Mouse (Mus musculus) embryonic stem cell, embryonic (primary cell): ENCODE results near the gene Tubgcp6.

Experiments used
- CTCF ChIA-PET, 4 experiments: fragments of 300-600 bp in 2 of 4; fragments of 350-600 bp in 2 of 4; sonication (Branson Sonifier 250); formaldehyde crosslinking; loops; one replicate each; lab custom pipeline; 2022; ENCODE audit warnings: inconsistent platforms in 2 of 4; lab: Charles Lee
- POLR2A ChIA-PET, 4 experiments: fragments of 300-600 bp in 2 of 4; fragments of 350-600 bp in 2 of 4; sonication (Branson Sonifier 250); formaldehyde crosslinking; loops; one replicate each; lab custom pipeline; 2022; ENCODE audit warnings: antibody characterized with exemption in 4 of 4, inconsistent platforms in 1 of 4; lab: Charles Lee

The Tubgcp6 gene

DNA sequence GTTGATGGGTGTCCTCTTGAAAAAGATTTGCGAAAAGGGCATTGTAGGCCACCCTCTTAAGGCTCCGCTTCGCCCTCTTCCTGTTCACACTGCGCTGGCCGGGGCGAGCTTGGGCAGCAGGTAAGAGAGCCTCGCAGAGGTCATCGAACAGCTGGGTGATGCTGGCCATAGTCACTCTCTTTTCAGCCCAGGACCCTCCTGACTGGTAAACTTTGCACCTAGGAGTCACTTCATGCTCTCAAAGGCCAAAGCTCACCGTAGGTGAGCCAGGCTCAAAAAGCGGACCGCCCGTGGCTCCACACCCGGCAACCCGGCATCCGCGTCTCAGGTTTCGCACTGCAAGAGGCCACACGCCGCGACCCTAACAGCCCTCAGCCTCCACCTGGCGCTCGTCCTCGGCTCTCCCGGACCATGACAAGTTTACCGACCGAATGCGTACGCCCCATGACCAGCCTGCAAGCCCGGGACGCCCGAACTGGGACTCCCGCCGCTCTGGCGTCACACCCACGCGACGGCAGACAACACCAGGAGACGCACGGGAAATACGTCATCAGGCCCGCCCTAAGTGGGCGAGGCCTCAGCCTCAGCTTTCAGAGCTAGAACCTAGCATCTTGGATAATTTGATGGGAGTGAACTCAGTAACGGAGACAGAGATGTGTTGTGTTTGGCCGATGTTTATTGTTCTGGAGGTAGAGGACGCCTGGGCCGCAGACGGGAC is at the start of gene Tubgcp6:
Gene Tubgcp6, minus strand, starts transcription at position 464 of the 718 bp plus-strand sequence.
- CTCF ChIA-PET, result interaction anchor here in 3 of 4 experiments (0.5 to 2.2 kb wide), 11 partner anchors 13 to 295 kb away, joined by 3 to 12 read pairs (median 4); partner anchors contain the start of genes Dennd6b (in 2 of the 3) and Mapk11 (in 2 of the 3)

DNA sequence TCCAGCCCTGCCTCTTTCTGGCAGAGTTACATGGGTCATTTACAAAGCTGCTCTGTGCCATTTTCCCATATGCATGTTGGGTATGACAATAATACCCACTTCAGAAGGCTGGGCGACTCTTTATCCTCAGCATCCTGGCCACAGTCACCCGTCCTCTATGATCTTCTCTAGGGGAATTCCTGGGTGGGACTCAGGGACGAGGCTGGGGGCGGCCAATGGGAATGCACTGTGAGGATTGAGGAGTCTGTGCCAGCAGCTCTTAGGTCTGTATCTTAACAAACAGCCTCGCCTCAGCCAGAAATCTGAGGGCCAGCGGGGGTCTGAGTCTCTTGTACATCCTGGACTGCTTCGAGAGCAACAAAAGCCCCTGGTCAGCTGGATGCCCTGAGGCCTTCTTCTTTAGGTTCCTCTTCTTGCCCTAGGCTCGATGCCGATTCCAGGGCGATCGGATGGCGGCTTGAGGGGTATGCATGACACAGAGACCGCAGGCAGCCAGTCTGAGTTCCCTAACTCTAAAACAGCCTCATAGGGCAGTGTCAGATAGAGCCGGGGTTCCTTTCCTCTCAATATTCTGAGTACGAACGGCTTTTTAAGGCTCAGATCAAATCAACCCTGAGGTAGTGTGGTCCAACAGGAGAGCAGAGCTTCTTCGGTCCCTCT is 49.5 kb upstream of the Tubgcp6 start:
- ChIA-PET POLR2A (interaction anchor here in 3 of 4 experiments (0.6 to 4.0 kb wide), 21 partner anchors 10 to 478 kb away, joined by 3 to 20 read pairs (median 3); partner anchors contain the start of genes Dennd6b (in 2 of the 3), Mapk11 (in 2 of the 3), Pim3 (in 1 of the 3) and Tubgcp6 (in 1 of the 3)), CTCF (interaction anchor here in 2 of 4 experiments (0.9 to 2.0 kb wide), 5 partner anchors 10 to 24 kb away, joined by 3 to 5 read pairs (median 3); partner anchors contain the start of gene Dennd6b (in 1 of the 2))

More for the DNA sequence above, at the start of gene Tubgcp6:
- POLR2A ChIA-PET, result interaction anchor here (0.6 to 2.5 kb wide), 44 partner anchors 9 to 414 kb away, joined by 3 to 10 read pairs (median 4); partner anchors contain the start of genes Alg12 (in 2 of the 4), Creld2 (in 2 of the 4), Dennd6b (in 2 of the 4) and Mapk12 (in 2 of the 4)

DNA sequence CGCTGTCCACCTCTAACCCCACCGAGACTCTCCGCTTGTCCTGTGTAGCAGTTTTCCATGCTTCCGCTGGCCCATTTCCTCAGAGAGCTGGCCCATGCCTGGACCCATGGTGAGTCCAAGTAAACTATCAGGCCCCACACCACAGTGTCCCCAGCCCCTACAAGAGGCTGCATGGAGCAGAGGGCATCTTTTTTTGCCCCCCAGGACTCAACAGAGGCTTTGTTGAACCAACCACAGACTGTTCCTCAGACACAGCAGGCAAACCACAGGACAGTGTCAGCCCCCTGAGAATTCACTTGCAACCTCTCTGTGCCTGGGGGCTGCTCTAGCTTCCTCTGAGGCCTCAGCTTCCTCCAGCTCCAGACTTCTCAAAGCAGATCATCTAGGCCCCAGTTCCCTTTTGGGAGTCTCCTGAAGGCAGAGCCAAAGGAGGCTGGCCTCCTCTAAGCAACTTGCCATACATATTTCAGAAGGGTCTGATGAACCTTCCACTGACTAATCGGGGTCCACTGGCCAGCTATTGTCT is 48.7 kb upstream of the Tubgcp6 start:
- ChIA-PET CTCF (interaction anchor here in 2 of 4 experiments (0.7 to 2.0 kb wide), 4 partner anchors 14 to 215 kb away, joined by 3 to 5 read pairs (median 4); partner anchors contain the start of gene Dennd6b (in 1 of the 2)), POLR2A (interaction anchor here (0.5 to 3.8 kb wide), 11 partner anchors 10 to 265 kb away, joined by 3 to 13 read pairs (median 4); partner anchors contain the start of genes Mapk11 (in 2 of the 4) and Tubgcp6 (in 1 of the 4))

DNA sequence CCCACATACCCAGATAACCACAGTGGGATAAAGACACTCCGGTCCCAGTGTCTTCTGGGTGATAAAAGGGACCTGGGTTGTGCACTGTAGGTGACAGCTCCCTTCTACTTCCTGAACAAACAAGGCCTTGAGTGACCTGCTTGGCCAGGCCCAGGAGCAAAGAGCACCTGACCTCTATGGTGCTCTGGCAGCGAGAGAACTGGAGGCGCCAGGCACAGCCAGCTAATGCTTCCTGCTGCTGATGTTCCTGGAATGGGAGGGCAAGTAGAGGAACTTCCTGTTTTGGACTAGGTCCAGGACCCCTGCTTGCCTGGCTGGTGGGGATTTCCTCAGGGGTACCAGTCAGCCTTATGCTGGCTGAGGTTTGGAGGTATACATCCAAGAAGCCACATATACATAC is 47.2 kb upstream of the Tubgcp6 start:
- ChIA-PET POLR2A (interaction anchor here in 3 of 4 experiments (0.7 to 2.8 kb wide), 25 partner anchors 8 to 461 kb away, joined by 3 to 26 read pairs (median 4); partner anchors contain the start of genes Mapk11 (in 2 of the 3), Cpt1b (in 1 of the 3), Dennd6b (in 1 of the 3) and Selenoo (in 1 of the 3)), CTCF (interaction anchor here in 3 of 4 experiments (0.8 to 1.3 kb wide), 6 partner anchors 8 to 342 kb away, joined by 3 to 5 read pairs (median 3); partner anchors contain the start of gene Dennd6b (in 1 of the 3))

DNA sequence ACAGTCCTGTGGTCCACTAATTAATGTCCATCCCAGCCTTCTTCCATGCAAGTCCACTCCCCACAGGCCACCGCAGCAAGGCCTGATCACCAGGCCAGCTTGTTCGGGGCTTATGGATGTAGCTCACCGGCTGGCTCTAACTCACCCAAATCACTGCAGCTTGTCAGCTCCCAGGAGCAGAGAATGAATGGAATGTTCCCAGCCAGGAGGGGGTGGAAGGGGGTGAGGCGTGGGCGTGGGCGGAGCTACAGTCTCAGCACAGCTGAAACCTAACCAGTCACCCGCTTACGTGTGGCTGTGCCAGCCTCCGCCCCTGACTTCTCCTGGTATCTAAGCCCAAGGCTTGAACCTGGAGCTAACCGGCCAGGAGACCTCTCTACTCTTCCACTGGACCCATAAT is 46.5 kb upstream of the Tubgcp6 start:
- ChIA-PET POLR2A (interaction anchor here in 3 of 4 experiments (0.5 to 2.8 kb wide), 29 partner anchors 8 to 460 kb away, joined by 3 to 26 read pairs (median 4); partner anchors contain the start of genes Mapk11 (in 2 of the 3), Tubgcp6 (in 2 of the 3), Cpt1b (in 1 of the 3) and Dennd6b (in 1 of the 3)), CTCF (interaction anchor here in 3 of 4 experiments (0.7 to 1.5 kb wide), 10 partner anchors 9 to 342 kb away, joined by 3 to 6 read pairs (median 3); partner anchors contain the start of genes Dennd6b (in 1 of the 3) and Hdac10 (in 1 of the 3))

DNA sequence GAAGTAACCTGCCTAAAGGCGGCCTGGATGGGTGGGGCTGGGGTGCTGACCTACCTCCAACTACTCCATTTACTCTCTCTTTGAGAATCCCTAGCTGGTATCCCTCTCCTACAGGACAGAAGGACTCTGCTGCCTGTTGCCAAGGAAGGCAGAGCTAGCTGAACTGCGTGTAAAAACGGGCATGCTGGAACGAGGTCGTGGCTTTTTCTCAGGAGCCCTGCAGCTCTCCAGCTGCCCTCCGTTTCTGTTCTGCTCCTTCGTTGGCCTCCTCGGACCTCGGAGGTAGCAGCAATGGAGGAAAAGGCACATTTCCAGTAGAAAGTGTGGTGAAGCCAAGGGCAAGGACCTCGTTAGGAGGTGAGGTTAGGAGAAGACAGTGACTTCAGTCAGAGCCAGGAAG is 46.0 kb upstream of the Tubgcp6 start:
- CTCF ChIA-PET, result interaction anchor here in 3 of 4 experiments (0.7 to 1.5 kb wide), 9 partner anchors 11 to 341 kb away, joined by 3 to 6 read pairs (median 3); partner anchors contain the start of genes Dennd6b (in 1 of the 3) and Hdac10 (in 1 of the 3)
- POLR2A ChIA-PET, result interaction anchor here in 3 of 4 experiments (0.5 to 2.8 kb wide), 24 partner anchors 8 to 460 kb away, joined by 3 to 26 read pairs (median 4); partner anchors contain the start of genes Mapk11 (in 2 of the 3), Tubgcp6 (in 2 of the 3), Dennd6b (in 1 of the 3) and Selenoo (in 1 of the 3)

DNA sequence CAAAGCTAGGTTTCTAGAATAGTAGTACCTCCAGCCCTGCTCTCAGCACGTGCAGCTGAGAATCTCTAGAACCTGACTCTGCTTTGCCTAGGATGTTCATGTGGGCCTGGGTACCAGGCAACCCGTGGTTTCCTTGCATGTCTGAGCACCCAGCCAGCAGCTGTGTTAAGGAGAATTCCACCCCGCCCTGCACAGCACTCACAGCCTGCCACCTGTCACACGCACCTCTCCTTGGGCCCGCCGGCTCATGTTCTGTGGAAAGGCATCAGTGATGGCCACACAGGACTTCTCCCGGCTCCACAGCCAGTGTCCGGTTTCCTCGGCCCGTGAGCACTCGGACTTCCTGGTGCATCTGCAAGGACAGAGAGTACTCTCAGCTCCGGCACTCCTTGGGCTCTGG is 42.6 kb upstream of the Tubgcp6 start:
- ChIA-PET POLR2A (interaction anchor here in 3 of 4 experiments (0.5 to 4.7 kb wide), 9 partner anchors 8 to 298 kb away, joined by 3 to 38 read pairs (median 4); partner anchors contain the start of gene Mapk11 (in 1 of the 3)), CTCF (interaction anchor here in 1 of 4 experiments (1.4 kb wide), 1 partner anchor 30 kb away, joined by 3 read pairs; no protein-coding TSS in a partner anchor)

DNA sequence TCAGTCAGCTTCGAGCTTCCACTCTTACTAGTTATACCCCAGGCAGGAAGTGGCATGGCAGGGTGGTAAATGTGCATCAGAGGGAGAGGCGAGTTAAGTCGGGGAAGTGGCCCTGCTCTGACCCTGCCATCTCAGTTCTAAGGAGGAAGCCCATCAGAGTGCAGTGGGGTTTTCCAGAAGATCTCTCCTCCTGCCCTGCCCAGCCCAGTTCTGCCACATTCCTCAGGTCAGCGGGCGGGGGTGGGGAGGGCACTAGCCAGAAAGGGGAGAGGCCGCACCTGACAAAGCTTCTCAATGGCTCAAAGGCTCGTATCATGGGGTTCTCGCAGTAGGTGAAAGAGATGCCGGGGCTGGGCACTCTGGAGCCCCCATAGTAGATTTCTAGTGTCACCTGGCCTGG is 38.5 kb upstream of the Tubgcp6 start:
- ChIA-PET POLR2A (interaction anchor here in 2 of 4 experiments (0.6 to 2.2 kb wide), 7 partner anchors 8 to 194 kb away, joined by 3 to 7 read pairs (median 3); partner anchors contain the start of genes Lmf2 (in 1 of the 2) and Ncaph2 (in 1 of the 2)), CTCF (interaction anchor here in 1 of 4 experiments (1.2 to 2.1 kb wide), 2 partner anchors 12 to 33 kb away, joined by 3 to 5 read pairs; partner anchors contain the start of gene Hdac10)

DNA sequence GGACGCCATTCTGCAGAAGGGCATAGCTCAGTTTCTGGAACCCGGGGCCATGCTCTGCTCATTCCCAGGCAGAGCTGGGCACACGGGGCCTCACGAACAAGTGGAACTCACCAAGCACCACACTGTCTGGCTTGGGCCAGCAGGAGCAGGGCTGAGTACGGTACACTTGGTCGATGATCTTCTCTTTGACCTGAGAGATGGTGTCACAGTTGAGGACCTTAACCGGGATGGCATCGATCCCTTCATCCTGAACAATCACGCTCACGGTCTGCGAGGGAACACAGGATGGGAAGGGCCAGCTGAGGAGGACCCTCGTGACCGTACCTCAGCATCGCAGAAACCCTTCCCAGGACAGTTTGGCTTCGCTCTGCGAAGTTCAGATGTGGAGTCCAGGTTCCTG is 35.6 kb upstream of the Tubgcp6 start:
- CTCF ChIA-PET, result interaction anchor here in 3 of 4 experiments (1.0 to 2.1 kb wide), 10 partner anchors 8 to 286 kb away, joined by 3 to 6 read pairs (median 4); partner anchors contain the start of genes Hdac10 (in 1 of the 3) and Sco2 (in 1 of the 3)
- POLR2A ChIA-PET, result interaction anchor here in 2 of 4 experiments (0.6 to 2.0 kb wide), 15 partner anchors 9 to 54 kb away, joined by 3 to 9 read pairs (median 4); partner anchors contain the start of genes Mapk11 (in 2 of the 2) and Hdac10 (in 1 of the 2)

DNA sequence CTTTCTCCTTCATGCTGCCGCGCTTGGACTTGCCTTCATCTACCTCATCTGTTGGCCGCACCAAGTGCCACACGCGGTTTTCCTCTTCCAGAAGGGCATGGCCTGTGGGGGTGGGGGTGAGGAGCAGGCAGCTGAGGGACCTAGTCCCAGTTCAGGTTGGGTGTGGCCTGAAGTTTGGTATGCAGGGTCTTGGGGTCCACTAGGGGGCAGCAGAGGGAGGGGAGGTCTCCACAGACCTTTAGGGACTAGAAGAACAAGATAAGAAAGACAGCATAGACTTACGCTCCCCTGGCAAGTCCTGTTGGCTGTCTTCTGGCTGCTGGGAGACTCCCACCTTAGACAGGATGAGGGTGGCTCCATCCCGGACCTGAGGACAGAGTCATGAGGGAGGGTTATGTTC is 35.0 kb upstream of the Tubgcp6 start:
- POLR2A ChIA-PET, result interaction anchor here in 3 of 4 experiments (0.7 to 2.0 kb wide), 9 partner anchors 10 to 40 kb away, joined by 3 to 8 read pairs (median 4); partner anchors contain the start of gene Hdac10 (in 1 of the 3)
- CTCF ChIA-PET, result interaction anchor here in 3 of 4 experiments (0.6 to 2.1 kb wide), 13 partner anchors 8 to 286 kb away, joined by 3 to 6 read pairs (median 4); partner anchors contain the start of genes Hdac10 (in 2 of the 3), Mapk12 (in 1 of the 3) and Sco2 (in 1 of the 3)

DNA sequence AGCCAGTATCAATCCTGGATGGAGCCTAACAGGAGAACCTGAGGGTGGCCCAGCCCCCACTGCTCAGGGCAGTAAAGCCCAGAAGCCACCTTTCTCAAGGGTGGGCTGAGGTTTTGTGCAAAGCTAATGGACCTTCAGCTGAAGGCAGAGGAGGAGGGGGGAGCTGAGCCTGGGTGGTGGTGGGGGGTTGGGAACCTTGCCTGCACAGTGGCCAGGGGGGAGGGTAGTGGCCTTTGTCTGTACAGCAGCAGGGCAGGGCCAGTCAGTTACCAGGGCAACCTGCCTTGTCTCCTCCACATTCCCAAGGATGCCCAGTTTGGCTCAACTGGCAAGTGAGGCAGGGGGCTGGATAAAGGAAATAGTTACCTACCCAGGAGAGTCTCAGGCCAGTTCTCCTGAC is 29.4 kb upstream of the Tubgcp6 start:
- ChIA-PET POLR2A (interaction anchor here in 2 of 4 experiments (0.6 to 1.6 kb wide), 7 partner anchors 10 to 605 kb away, joined by 3 to 6 read pairs (median 3); no protein-coding TSS in a partner anchor), CTCF (interaction anchor here in 1 of 4 experiments (0.6 to 1.1 kb wide), 2 partner anchors 24 to 59 kb away, joined by 3 to 6 read pairs; partner anchors contain the start of genes Hdac10 and Ppp6r2)

DNA sequence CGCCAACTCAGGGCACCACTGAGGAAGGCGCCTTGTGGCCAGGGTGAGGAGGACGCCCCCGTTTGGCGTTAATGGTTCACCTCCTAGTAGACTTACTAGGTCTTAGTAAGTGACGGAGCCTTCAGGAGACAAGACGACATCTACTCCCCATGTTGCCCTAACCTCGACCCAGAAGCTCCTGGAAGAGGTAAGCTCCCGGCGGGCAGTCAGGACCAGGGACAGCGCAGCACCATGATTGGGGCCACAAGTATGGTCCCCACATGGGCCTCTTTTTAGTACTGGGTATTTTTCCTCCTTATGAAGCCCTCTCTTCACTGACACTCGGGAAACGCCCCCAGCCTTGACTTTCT is 27.1 kb upstream of the Tubgcp6 start:
- CTCF ChIA-PET, result interaction anchor here in 3 of 4 experiments (0.6 to 3.1 kb wide), 9 partner anchors 8 to 322 kb away, joined by 3 to 11 read pairs (median 4); partner anchors contain the start of genes Hdac10 (in 2 of the 3), Dennd6b (in 1 of the 3) and Tubgcp6 (in 1 of the 3)
- POLR2A ChIA-PET, result interaction anchor here (0.7 to 2.5 kb wide), 27 partner anchors 9 to 397 kb away, joined by 3 to 11 read pairs (median 4); partner anchors contain the start of genes Mapk12 (in 3 of the 4), Hdac10 (in 2 of the 4), C730034F03Rik (in 1 of the 4) and Chkb (in 1 of the 4)

DNA sequence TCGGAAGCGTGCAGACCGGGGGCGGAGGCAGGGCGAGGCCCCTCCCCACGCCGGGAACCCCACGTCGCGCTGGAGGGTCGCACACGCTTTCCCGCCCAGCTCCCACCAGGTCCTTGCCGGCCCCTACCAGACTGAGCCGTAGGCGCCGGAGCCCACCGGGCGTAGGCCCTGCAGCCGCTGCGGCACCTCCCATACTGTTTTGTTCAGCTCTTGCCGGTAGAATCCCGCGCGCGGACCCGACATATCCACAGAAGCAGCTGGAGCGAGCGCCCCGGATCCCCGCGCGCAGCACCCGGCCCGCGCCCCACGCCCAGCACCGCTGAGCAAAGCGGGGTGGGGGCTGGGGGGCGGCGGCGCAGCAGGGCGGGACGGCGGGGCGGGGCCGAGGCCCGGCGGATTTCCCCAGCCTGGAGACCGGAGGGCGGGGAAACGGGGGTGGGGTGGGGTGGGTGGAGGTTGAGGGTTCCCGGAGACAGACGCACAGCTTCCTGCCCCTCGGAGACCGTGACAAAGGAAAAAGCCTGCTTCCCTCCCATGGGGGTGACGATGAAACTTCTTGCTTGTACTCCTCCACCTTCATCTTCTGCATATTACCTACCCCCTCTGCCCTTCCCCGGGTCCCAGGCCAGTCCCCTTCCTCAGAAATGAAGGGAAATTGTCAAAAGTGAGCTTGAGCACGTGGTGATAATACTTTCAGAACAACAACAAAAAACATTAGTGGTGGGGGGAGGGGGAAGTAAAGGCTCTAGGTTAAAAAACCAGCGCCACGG is 26.5 kb upstream of the Tubgcp6 start, which contains the start of gene Mapk11:
Gene Mapk11, minus strand, starts transcription at position 358 of the 770 bp plus-strand sequence.
- POLR2A ChIA-PET, result interaction anchor here (0.6 to 2.5 kb wide), 30 partner anchors 8 to 441 kb away, joined by 3 to 11 read pairs (median 4); partner anchors contain the start of genes Mapk12 (in 3 of the 4), Hdac10 (in 2 of the 4), C730034F03Rik (in 1 of the 4) and Chkb (in 1 of the 4)
- CTCF ChIA-PET, result interaction anchor here in 3 of 4 experiments (0.6 to 3.1 kb wide), 11 partner anchors 8 to 594 kb away, joined by 3 to 11 read pairs (median 4); partner anchors contain the start of genes Hdac10 (in 2 of the 3), Tubgcp6 (in 2 of the 3) and Dennd6b (in 1 of the 3)

DNA sequence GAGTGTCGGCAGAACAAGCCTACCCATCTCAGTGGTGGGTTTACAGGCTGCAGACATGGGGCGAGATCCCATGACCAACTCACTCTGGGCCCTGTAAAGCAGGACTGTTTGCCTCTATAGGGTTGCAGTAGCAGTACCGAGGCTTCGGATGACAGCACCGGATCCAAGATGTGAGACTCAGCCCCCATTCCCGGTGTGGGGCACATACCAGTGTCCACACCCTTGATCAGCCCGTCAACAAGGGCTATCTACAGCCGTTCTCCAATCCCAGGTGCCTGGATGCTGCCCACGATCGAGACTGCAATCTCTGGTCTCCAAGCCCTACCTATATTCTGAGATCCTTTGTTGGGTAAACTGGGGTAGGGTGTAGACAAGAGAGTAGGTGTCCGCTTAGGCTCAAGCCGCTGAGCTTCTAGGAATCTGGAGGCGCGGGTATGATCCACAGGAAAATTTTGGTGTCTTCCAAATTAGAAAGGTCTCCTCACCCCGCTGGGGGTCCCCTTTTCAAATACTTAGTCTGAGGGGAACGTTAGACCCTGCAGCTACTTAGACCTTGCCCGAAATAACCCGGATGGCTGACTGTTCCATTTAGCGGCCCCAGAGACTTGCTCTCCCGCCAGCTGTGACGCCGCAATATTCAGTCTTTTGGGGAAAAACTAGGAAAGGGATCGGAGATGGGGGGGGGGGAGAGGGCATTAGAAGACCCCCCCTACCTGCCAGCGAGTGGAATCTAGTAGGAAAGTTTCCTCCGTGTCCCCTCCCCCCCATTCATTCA is 25.8 kb upstream of the Tubgcp6 start:
- ChIA-PET CTCF (interaction anchor here in 3 of 4 experiments (0.6 to 3.1 kb wide), 10 partner anchors 20 to 1017 kb away, joined by 3 to 11 read pairs (median 4); partner anchors contain the start of genes Hdac10 (in 2 of the 3), Tubgcp6 (in 2 of the 3) and Dennd6b (in 1 of the 3)), POLR2A (interaction anchor here (0.6 to 2.5 kb wide), 20 partner anchors 9 to 440 kb away, joined by 3 to 11 read pairs (median 5); partner anchors contain the start of genes C730034F03Rik (in 1 of the 4), Chkb (in 1 of the 4), Dennd6b (in 1 of the 4) and Gm44502 (in 1 of the 4))
